Mouse (Mus musculus) limb, embryonic 11.5 days (tissue): ENCODE measurements around the gene Tbc1d14. TPM values are rescaled to one million over a fixed set of nuclear protein-coding genes. Genes with fewer than 3 reads are reported as not detected.
A peak's percentile ranks its signal among the peaks of the same experiment; 100 is the strongest.

Source experiments
- ATAC-seq: fragments of 200-750 bp; cut with Nextera tagmentation; 2 replicates; pipeline ENCODE4 v1.8.0; 2017; ENCODE audit warnings: low read depth; ENCODE audit not compliant: insufficient number of reproducible peaks, low FRiP score, low TSS enrichment
- DNase-seq: peaks from one replicate; pipeline ENCODE4 v3.0.0-alpha.2; 2015; ENCODE audit warnings: low spot score
- H3K27ac ChIP-seq: fragments of 300-500 bp; sonication (generic); replicated peaks from 2 replicates; pipeline ENCODE4 v1.5.1; 2014; ENCODE audit warnings: low read depth, mild to moderate bottlenecking, low read length
- H3K27me3 ChIP-seq: fragments of 300-500 bp; sonication (generic); 2 replicates; pipeline ENCODE4 v1.6.1; 2014; ENCODE audit warnings: mild to moderate bottlenecking, low read length, mixed read lengths; ENCODE audit not compliant: control insufficient read depth, insufficient read depth
- H3K36me3 ChIP-seq: fragments of 300-500 bp; sonication (generic); 2 replicates; pipeline ENCODE4 v1.6.1; 2014; ENCODE audit warnings: mild to moderate bottlenecking, low read length, moderate library complexity, mixed read lengths; ENCODE audit not compliant: control insufficient read depth, insufficient read depth
- H3K4me1 ChIP-seq: fragments of 300-500 bp; sonication (generic); 2 replicates; pipeline ENCODE4 v1.6.1; 2014; ENCODE audit warnings: low read length, mixed read lengths; ENCODE audit not compliant: control insufficient read depth, insufficient read depth
- H3K4me2 ChIP-seq: fragments of 300-500 bp; sonication (generic); 2 replicates; pipeline ENCODE4 v1.6.1; 2014; ENCODE audit warnings: low read depth, mild to moderate bottlenecking, moderate library complexity; ENCODE audit not compliant: severe bottlenecking
- H3K4me3 ChIP-seq: fragments of 300-500 bp; sonication (generic); 2 replicates; pipeline ENCODE4 v1.5.1; 2014; ENCODE audit warnings: low read depth, low read length
- H3K9ac ChIP-seq: fragments of 300-500 bp; sonication (generic); 2 replicates; pipeline ENCODE4 v1.6.1; 2014; ENCODE audit warnings: mild to moderate bottlenecking, low read length
- H3K9me3 ChIP-seq: fragments of 300-500 bp; sonication (generic); 2 replicates; pipeline ENCODE4 v1.6.1; 2016; ENCODE audit warnings: low read length; ENCODE audit not compliant: control insufficient read depth
- WGBS: fragments of 180-500 bp; shearing (Covaris S2); extraction: QIAGEN DNeasy Blood & Tissue Kit; methylation state at CpG from one replicate; pipeline ENCODE4 v1.1.7; 2014; 5-methylcytosine and 5-hydroxymethylcytosine counted together
- polyA plus RNA-seq: library from polyadenylated mRNA; unstranded; fragments of >200 nt; fragmentation: Nextera tagmentation; extraction: Ambion mirVana; gene quantifications from 2 replicates; pipeline ENCODE4 v1.2.1, GENCODE M21; 2014

Gene Tbc1d14
- polyA plus RNA-seq, 1 experiment from 2014 or later = 37.7 TPM

DNA sequence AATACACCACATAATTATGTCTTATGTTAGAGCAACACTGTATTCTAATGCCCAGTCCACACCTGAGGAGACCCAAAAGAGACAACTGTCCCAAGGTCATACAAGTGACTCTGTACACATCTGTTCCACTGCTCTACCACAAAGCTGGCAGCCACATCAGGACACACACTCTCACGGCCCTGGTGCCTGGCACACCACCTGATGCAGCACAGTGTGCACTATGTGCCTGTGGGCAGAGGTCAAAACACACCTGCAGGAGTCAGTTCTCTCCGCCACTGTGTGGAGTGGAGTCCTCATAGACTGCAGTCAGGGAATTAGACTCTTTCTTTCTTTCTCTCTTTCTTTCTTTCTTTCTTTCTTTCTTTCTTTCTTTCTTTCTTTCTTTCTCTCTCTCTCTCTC lies 52.1 kb downstream of the Tbc1d14 start:
- Histone ChIP-seq H3K4me1 (no peaks in the 10 kb centered on the region), H3K9me3 (no peaks in the 10 kb centered on the region), H3K9ac (no peak overlapping the region), H3K4me2 (no peak overlapping the region), H3K4me3 (no peak overlapping the region), H3K27me3 (no peaks in the 10 kb centered on the region), H3K27ac (no peak overlapping the region), H3K36me3 (no peaks in the 10 kb centered on the region)
- 85% methylated on average over 2 of the region's 2 CpGs for WGBS
- DNase-seq (no peak), ATAC-seq (no peak)

DNA sequence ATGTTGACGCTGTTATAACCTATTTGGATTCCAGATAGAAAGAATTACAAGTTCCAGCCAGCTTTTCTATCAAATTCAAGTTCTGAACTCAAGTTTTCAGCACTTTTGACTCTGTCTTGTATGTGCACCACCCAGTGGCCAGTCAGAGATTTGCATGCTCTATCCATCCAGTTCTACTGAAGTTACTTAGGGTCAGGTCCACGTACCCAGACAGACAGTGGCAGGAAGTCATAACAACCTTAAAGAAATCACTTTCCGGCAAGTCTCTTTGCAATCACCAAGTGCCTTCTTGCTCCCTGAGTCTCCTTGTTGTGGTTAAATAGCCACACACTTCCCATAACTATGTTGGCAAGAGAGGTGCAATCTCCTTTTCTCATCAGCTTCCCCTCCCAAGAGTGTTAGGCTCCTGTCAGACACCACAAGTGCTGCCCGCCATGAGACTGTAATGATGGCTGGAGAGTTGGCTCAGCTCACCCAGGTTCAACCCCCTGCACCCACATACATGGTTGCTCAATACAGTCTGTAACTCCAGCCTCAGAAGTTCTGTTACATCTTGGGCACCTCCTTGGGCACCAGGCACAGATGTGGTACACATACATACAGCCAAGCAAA lies 54.4 kb downstream of the Tbc1d14 start:
- Histone ChIP-seq H3K27me3 (no peaks in the 10 kb centered on the region), H3K9me3 (no peaks in the 10 kb centered on the region), H3K4me3 (no peak overlapping the region), H3K9ac (no peak overlapping the region), H3K4me2 (no peak overlapping the region), H3K36me3 (no peaks in the 10 kb centered on the region), H3K4me1 (no peaks in the 10 kb centered on the region), H3K27ac (no peak overlapping the region)
- no peak for ATAC-seq
- WGBS = 42% methylated on average over 4 of the region's 4 CpGs
- peak; percentile 67 for DNase-seq

DNA sequence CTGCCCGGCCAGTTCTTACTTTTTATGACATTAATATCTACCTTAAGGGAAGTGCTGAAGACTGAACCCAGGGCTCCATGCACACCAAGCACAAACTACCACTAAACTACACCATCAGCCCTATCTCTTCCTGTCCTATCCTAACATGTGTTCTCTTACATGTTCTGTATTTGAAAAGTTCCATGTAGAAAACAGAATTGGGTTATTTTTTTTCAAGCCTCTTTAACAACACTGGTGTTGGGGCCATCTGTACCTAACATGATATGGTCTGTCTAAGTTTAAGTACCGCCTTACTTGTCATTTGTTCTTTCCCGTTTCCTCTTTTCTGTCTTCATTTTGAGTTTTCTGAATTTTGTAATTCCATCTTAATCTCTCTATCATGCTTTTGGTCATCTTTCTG lies 56.7 kb downstream of the Tbc1d14 start:
- Histone ChIP-seq H3K9ac (no peak overlapping the region), H3K27me3 (no peaks in the 10 kb centered on the region), H3K27ac (no peak overlapping the region), H3K9me3 (no peaks in the 10 kb centered on the region), H3K36me3 (no peaks in the 10 kb centered on the region), H3K4me3 (no peak overlapping the region), H3K4me2 (no peak overlapping the region), H3K4me1 (no peaks in the 10 kb centered on the region)
- 88% methylated on average over 3 of the region's 3 CpGs for WGBS
- ATAC-seq (no peak), DNase-seq (no peak)

DNA sequence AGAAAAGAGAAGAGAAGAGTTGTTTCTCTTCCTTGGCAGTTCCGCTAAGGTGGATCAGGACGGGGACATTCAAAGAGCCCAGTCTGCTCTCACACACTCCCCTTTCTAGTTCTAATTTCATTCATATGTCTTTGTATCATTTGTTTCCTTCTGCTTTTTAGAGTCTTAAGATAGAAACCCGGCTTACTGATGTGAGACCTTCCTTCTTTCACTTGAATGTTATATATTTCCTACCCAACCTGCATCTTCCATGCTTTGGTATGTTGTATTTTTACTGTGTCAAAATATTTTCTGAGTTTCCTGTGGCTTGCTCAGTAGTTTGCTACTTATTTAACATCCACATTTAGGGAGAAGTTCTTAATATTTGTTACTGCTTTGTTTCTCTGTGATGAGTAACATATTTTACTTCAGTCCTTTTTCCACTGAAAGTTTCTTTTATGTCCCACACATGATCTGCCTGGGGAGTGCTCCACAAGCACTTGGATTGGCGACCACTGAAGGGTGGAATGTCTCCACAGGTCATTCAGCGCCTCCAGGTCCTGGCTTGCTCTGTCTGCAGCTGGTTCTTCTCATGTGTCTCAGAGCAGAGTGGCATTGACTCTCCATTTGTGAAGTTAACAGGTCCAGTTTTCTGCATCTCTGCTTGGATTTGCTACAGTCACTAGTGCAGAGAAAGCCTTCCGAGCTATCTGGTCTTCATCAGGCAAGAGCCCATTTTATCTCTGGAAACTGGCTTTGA lies 57.5 kb downstream of the Tbc1d14 start:
- no peak for DNase-seq
- WGBS = 77% methylated on average over 6 of the region's 6 CpGs
- Histone ChIP-seq H3K4me2 (no peak overlapping the region), H3K4me1 (no peaks in the 10 kb centered on the region), H3K36me3 (no peaks in the 10 kb centered on the region), H3K9ac (no peak overlapping the region), H3K27ac (no peak overlapping the region), H3K27me3 (no peaks in the 10 kb centered on the region), H3K9me3 (no peaks in the 10 kb centered on the region), H3K4me3 (no peak overlapping the region)
- ATAC-seq = no peak

DNA sequence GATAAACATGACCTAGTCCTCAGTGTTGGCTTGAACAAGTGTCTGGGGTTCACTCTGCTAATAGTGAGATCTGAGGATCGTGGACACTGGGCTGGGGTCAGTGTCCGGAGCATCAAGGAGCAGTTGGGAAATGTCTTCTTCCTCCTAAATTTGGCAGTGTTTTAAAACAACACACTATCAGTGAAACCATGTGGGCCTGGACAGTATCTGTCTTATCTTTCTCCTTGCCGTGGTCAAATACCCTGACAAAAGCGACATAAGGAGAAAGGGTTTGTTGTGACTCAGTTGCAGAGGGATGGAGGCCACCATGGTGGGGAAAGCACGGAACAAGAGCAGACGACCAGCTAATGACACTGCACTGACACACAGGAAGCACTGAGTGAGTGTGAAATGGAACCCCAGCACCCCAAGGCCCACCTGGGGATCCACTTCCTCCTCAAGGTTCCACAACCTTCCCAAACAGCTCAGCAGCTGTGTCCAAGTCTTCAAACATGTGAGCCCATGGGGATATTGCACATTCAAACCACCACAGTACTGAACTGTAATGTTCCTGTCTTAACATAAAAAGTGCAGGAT lies 58.5 kb downstream of the Tbc1d14 start:
- no peak for DNase-seq
- 88% methylated on average over 6 of the region's 6 CpGs for WGBS

DNA sequence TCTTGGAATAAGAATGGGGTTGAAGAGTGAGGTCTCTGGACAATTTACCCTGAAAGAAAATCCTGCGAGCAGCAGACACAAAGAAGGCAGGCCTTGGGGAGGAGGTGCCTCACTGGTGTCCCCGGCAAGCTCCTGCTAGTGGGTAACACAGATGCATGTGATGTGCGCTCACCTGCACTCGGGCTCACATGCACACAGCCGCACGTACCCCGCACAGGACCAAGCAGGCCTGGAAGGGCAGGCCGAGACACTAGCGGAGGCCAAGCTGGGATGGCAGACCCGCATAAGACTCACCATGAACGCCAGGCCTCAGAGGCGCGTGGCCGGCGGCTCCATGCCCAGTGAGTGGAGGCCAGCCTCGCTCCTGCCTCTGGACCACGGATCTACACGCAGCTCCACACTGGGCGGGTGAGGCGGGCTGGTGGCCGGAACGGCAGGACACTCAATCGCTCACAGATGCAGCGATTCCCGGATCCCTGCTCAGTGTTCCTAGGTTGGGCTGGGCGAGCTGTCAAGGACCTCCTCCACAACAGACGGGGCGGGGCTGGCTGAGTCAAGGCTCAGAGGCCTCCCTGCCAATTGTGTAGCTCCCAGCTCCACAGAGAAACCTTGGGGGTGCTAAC lies 62.8 kb downstream of the Tbc1d14 start:
- peak overlapping the region; percentile 69 for H3K4me2 ChIP-seq
- WGBS = 0% methylated on average over 28 of the region's 28 CpGs
- DNase-seq (peak; percentile 94), ATAC-seq (peak; percentile 91)
- H3K27ac ChIP-seq = 0 out of 2 replicates have a peak overlapping the region, but pooled peaks have one; percentile 6
- no peaks in the 10 kb centered on the region for H3K27me3 ChIP-seq
- H3K36me3 ChIP-seq = no peaks in the 10 kb centered on the region
- H3K4me1 ChIP-seq = peaks cover 8% of the 10 kb centered on the region
- no peaks in the 10 kb centered on the region for H3K9me3 ChIP-seq
- peak overlapping the region; percentile 52 for H3K9ac ChIP-seq
- peak overlapping the region; percentile 54 for H3K4me3 ChIP-seq

More for the DNA sequence above, 58.5 kb downstream of the Tbc1d14 start:
- no peaks in the 10 kb centered on the region for H3K27me3 ChIP-seq
- H3K9ac ChIP-seq = no peak overlapping the region
- no peak overlapping the region for H3K4me3 ChIP-seq
- H3K9me3 ChIP-seq = no peaks in the 10 kb centered on the region
- H3K27ac ChIP-seq = no peak overlapping the region
- no peak overlapping the region for H3K4me2 ChIP-seq
- H3K4me1 ChIP-seq = peaks cover 2% of the 10 kb centered on the region
- H3K36me3 ChIP-seq = no peaks in the 10 kb centered on the region
- no peak for ATAC-seq

DNA sequence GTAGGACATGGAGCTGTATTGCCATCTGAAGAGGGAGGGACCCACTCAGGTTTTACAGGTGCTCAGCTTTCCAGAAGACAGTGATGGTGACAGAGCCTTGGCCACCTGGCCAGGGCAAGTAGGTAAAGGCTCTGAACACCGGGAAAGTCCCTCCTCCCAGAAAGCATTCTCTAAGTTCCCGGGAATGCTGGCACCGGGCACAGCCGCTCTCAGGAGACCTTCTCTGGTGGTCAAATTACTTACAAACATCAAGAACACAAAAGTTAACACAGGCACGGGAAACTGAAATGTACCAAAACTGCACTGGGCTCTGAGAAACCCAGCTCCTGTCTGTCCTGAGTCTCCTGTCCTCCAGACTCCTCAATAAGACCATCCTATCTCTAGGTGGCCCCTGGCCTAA lies 63.4 kb downstream of the Tbc1d14 start:
- H3K27me3 ChIP-seq = no peaks in the 10 kb centered on the region
- H3K4me1 ChIP-seq = peaks cover 8% of the 10 kb centered on the region
- ATAC-seq = no peak
- WGBS = 7% methylated on average over 5 of the region's 5 CpGs
- no peaks in the 10 kb centered on the region for H3K36me3 ChIP-seq
- peak overlapping the region; percentile 54 for H3K4me3 ChIP-seq
- H3K27ac ChIP-seq = 0 out of 2 replicates have a peak overlapping the region, but pooled peaks have one; percentile 6
- peak overlapping the region; percentile 69 for H3K4me2 ChIP-seq
- H3K9ac ChIP-seq = peak overlapping the region; percentile 52
- no peak for DNase-seq
- no peaks in the 10 kb centered on the region for H3K9me3 ChIP-seq

DNA sequence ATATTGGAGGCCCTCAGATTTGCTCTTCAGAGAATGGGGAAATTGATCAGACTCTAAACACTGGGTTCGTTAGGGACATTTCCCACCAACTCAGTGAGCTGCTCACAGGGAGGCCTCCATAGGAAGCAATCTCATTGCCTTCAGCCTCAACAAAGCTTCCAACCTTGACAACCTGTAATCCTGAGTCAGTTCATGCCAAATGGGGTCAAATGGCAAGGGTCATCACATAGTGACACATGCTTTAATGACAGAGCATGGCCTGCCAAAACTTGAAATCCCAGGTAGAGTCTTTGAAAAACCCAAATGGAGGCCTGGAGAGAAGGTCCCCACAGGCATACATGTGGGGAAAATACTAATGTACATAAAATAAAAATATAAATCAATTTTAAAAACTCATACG lies 66.2 kb downstream of the Tbc1d14 start:
- Histone ChIP-seq H3K4me2 (no peak overlapping the region), H3K27ac (no peak overlapping the region), H3K9ac (no peak overlapping the region), H3K36me3 (no peaks in the 10 kb centered on the region), H3K4me1 (peaks cover 8% of the 10 kb centered on the region), H3K9me3 (no peaks in the 10 kb centered on the region), H3K27me3 (no peaks in the 10 kb centered on the region), H3K4me3 (no peak overlapping the region)
- no peak for DNase-seq
- no peak for ATAC-seq
- 81% methylated on average over 2 of the region's 2 CpGs for WGBS
